Mouse (Mus musculus): ENCODE measurements around the gene Mtss1l.

Gene Mtss1l

GRCm38 (mm10) chr8:110720685-110721598 lies at the start of gene Mtss1l:
TSS of gene Mtss1l (plus strand) at chr8:110721476.
- DNase-seq (ENCODE audit: low read depth), result no peak

GRCm38 (mm10) chr8:110672133-110672532 lies 49.1 kb upstream of the Mtss1l start:
- no peak for DNase-seq (ENCODE audit: low read depth)

GRCm38 (mm10) chr8:110673168-110673567 lies 48.1 kb upstream of the Mtss1l start:
- no peak for DNase-seq (ENCODE audit: low read depth)

GRCm38 (mm10) chr8:110674589-110674988 lies 46.7 kb upstream of the Mtss1l start:
- no peak for DNase-seq (ENCODE audit: low read depth)

GRCm38 (mm10) chr8:110676702-110677101 lies 44.6 kb upstream of the Mtss1l start:
- DNase-seq (ENCODE audit: low read depth), result no peak

GRCm38 (mm10) chr8:110677174-110677660 lies 44.1 kb upstream of the Mtss1l start:
- DNase-seq (ENCODE audit: low read depth), result no peak

- no peak for DNase-seq (ENCODE audit: low read depth)
Measured at GRCm38 (mm10) chr8:110678989-110679388, 42.3 kb upstream of the Mtss1l start.

- DNase-seq (ENCODE audit: low read depth), result no peak
Measured at GRCm38 (mm10) chr8:110687726-110688125, 33.5 kb upstream of the Mtss1l start.

GRCm38 (mm10) chr8:110689961-110690360 lies 31.3 kb upstream of the Mtss1l start:
- DNase-seq (ENCODE audit: low read depth), result no peak

- no peak for DNase-seq (ENCODE audit: low read depth)
Measured at GRCm38 (mm10) chr8:110694226-110694625, 27.1 kb upstream of the Mtss1l start.

GRCm38 (mm10) chr8:110694826-110695225 lies 26.4 kb upstream of the Mtss1l start:
- no peak for DNase-seq (ENCODE audit: low read depth)

- DNase-seq (ENCODE audit: low read depth), result no peak
Measured at GRCm38 (mm10) chr8:110695431-110695830, 25.8 kb upstream of the Mtss1l start.

GRCm38 (mm10) chr8:110696051-110696450 lies 25.2 kb upstream of the Mtss1l start:
- no peak for DNase-seq (ENCODE audit: low read depth)

GRCm38 (mm10) chr8:110697571-110697970 lies 23.7 kb upstream of the Mtss1l start:
- no peak for DNase-seq (ENCODE audit: low read depth)

GRCm38 (mm10) chr8:110698098-110698497 lies 23.2 kb upstream of the Mtss1l start:
- no peak for DNase-seq (ENCODE audit: low read depth)

GRCm38 (mm10) chr8:110699501-110699900 lies 21.8 kb upstream of the Mtss1l start:
- no peak for DNase-seq (ENCODE audit: low read depth)

- no peak for DNase-seq (ENCODE audit: low read depth)
Measured at GRCm38 (mm10) chr8:110700561-110700960, 20.7 kb upstream of the Mtss1l start.

GRCm38 (mm10) chr8:110702636-110703459 lies 18.4 kb upstream of the Mtss1l start:
- no peak for DNase-seq (ENCODE audit: low read depth)

- DNase-seq (ENCODE audit: low read depth), result no peak
Measured at GRCm38 (mm10) chr8:110703460-110704061, 17.7 kb upstream of the Mtss1l start.

- no peak for DNase-seq (ENCODE audit: low read depth)
Measured at GRCm38 (mm10) chr8:110704103-110704502, 17.2 kb upstream of the Mtss1l start.

GRCm38 (mm10) chr8:110705391-110706287 lies 15.6 kb upstream of the Mtss1l start:
- no peak for DNase-seq (ENCODE audit: low read depth)

Data from c-Kit-positive CD71-positive TER-119-negative erythroid progenitor cells, embryonic 14.5 days (primary cell).